Mouse (Mus musculus) ES-E14 (cell line): ENCODE measurements around the gene Cd79b.

Source experiments
- CHD2 ChIP-seq: IDR thresholded peaks from 2 replicates; pipeline ENCODE4 v1.6.1; 2014; ENCODE audit warnings: mild to moderate bottlenecking, low read depth, low read length, inconsistent platforms
- HCFC1 ChIP-seq: IDR thresholded peaks from 2 replicates; pipeline ENCODE4 v1.6.1; 2012; ENCODE audit warnings: low read length, inconsistent platforms, borderline replicate concordance; ENCODE audit not compliant: insufficient read depth

DNA sequence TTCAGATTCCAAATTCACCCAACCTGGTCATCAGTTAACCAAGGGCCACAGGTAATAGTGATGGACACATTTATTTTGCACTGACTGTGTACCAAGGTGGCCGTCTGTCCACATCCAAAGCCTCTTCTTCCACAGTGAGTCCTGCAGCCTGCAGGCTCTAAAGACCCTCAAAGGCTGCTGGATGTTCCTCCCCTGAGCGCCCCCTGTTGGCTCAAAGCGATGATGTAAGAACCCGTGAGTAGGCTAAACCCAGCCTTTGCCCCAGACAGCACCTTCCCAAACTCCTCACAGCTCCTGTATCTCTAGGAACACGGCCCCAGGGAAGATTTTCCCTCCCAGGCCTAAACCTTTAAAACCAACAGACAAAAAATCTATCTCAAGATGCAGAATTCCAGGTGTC is 44.8 kb upstream of the Cd79b start:
- TF ChIP-seq HCFC1: no peak
- TF ChIP-seq CHD2: no peak
